Mouse (Mus musculus): Measurements from ENCODE around the gene Slc35a1. TPM values are rescaled to one million over a fixed set of nuclear protein-coding genes. Genes with fewer than 3 reads are reported as not detected.
"Not testable (repeated sequence)": the region's sequence is repeated elsewhere in the genome, so short reads cannot be mapped to it uniquely, and the experiment has no call there.

The Slc35a1 gene
- polyA plus RNA-seq (2016; fragmentation: Nextera tagmentation; extraction: Ambion mirVana) = 21.8 and 24.3 TPM in 2 replicates

- Histone ChIP-seq H3K27ac (peak within 1 kb of the TSS; percentile 90), H3K4me1 (peaks cover 21% of the 10 kb centered on the region), H3K4me2 (peak within 1 kb of the TSS; percentile 72), H3K27me3 (replicated peaks) (no peaks in the 10 kb centered on the region), H3K9ac (peak within 1 kb of the TSS; percentile 86), H3K4me3 (peak within 1 kb of the TSS; percentile 86), H3K36me3 (peaks cover 10% of the 10 kb centered on the region), H3K9me3 (replicated peaks) (no peaks in the 10 kb centered on the region)
- ATAC-seq = peak; percentile 93
- WGBS (ENCODE audit: insufficient replicate concordance) = under 1% methylated on average over 65 of the region's 65 CpGs
Observed at GRCm38 (mm10) chr4:34686874-34687567, at the start of gene Slc35a1. Gene Slc35a1, minus strand, starts transcription at chr4:34687438.

GRCm38 (mm10) chr4:34734461-34734860 lies 47.2 kb upstream of the Slc35a1 start:
- peaks cover 9% of the 10 kb centered on the region for H3K4me1 ChIP-seq
- no peaks in the 10 kb centered on the region for H3K36me3 ChIP-seq
- H3K4me2 ChIP-seq = no peak overlapping the region
- H3K27ac ChIP-seq = no peak overlapping the region
- 57% methylated on average over 3 of the region's 3 CpGs for WGBS (ENCODE audit: insufficient replicate concordance)
- no peak overlapping the region for H3K4me3 ChIP-seq
- H3K9me3 ChIP-seq (replicated peaks) = no peaks in the 10 kb centered on the region
- H3K9ac ChIP-seq = no peak overlapping the region
- peaks cover 8% of the 10 kb centered on the region for H3K27me3 ChIP-seq (replicated peaks)
- no peak for ATAC-seq

GRCm38 (mm10) chr4:34733415-34733814 lies 46.2 kb upstream of the Slc35a1 start:
- not testable (repeated sequence) for ATAC-seq

GRCm38 (mm10) chr4:34729851-34730341 lies 42.7 kb upstream of the Slc35a1 start, which contains the start of gene Cfap206:
Gene Cfap206, minus strand, starts transcription at chr4:34730206.
- Histone ChIP-seq H3K4me1 (peaks cover 10% of the 10 kb centered on the region), H3K27ac (no peak within 1 kb of the TSS), H3K4me2 (peak within 1 kb of the TSS; percentile 87), H3K36me3 (no peaks in the 10 kb centered on the region), H3K9ac (0 out of 2 replicates have a peak within 1 kb of the TSS, but pooled peaks have one; percentile 48), H3K27me3 (replicated peaks) (peaks cover 16% of the 10 kb centered on the region), H3K4me3 (peak within 1 kb of the TSS; percentile 57), H3K9me3 (replicated peaks) (no peaks in the 10 kb centered on the region)
- under 1% methylated on average over 38 of the region's 38 CpGs for WGBS (ENCODE audit: insufficient replicate concordance)
- peak; percentile 89 for ATAC-seq

More at GRCm38 (mm10) chr4:34733415-34733814, 46.2 kb upstream of the Slc35a1 start:
- not testable (repeated sequence) for H3K4me3 ChIP-seq; H3K27me3 ChIP-seq (replicated peaks); H3K4me1 ChIP-seq; H3K27ac ChIP-seq; H3K36me3 ChIP-seq; H3K4me2 ChIP-seq; H3K9ac ChIP-seq; H3K9me3 ChIP-seq (replicated peaks)
- WGBS (ENCODE audit: insufficient replicate concordance) = 12% methylated on average over 2 of the region's 2 CpGs

GRCm38 (mm10) chr4:34725710-34726109 lies 38.5 kb upstream of the Slc35a1 start:
- H3K4me1 ChIP-seq; H3K4me3 ChIP-seq; H3K9me3 ChIP-seq (replicated peaks); H3K9ac ChIP-seq; H3K4me2 ChIP-seq; ATAC-seq; H3K27ac ChIP-seq; H3K36me3 ChIP-seq: not testable (repeated sequence)
- WGBS (ENCODE audit: insufficient replicate concordance) = 63% methylated on average over 3 of the region's 3 CpGs
- H3K27me3 ChIP-seq (replicated peaks) = peaks cover 16% of the 10 kb centered on the region

DNA sequence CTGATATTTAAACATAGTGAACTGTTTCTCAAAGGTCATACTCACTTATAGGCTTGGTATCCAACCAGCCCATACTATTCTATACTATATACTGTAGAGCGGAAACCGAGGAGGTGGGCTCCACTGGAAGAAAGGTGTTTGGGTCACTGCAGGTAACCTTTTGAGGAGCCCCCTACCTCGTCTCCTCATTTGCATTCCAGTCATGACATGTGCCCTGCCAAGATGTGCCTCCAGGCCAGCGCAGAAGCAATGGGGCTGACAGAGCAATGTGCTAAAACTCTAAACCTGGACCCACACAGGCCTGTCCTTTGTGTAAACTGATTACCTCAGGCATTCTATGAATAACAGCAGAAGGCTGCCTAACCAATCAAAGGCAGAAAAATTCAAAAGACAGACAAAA lies 37.1 kb upstream of the Slc35a1 start:
- Histone ChIP-seq H3K9me3 (replicated peaks) (peaks cover 10% of the 10 kb centered on the region), H3K27me3 (replicated peaks) (peaks cover 8% of the 10 kb centered on the region; the same call in 1 of the 2 replicates)
- ATAC-seq = no peak

DNA sequence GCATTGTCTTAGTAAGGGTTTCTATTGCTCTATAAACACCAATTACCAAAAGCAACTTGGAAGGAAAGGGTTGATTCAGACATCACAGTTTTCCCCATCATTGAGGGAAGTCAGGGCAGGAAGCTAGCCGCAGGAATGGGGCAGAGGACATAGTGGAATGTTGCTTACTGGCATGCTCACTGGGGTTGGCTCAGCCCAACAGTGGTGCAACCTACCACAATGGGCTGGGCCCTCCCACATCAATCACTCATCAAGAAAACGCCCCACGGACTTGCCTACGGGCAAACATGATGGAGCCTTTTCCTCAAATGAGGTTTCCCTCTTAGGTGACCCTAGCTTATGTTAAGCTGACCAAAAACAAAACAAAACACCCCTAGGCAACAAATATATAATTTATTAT lies 35.9 kb upstream of the Slc35a1 start:
- Histone ChIP-seq H3K4me3 (no peak overlapping the region), H3K9me3 (replicated peaks) (peaks cover 13% of the 10 kb centered on the region), H3K4me2 (no peak overlapping the region), H3K9ac (no peak overlapping the region), H3K36me3 (no peaks in the 10 kb centered on the region), H3K4me1 (no peaks in the 10 kb centered on the region), H3K27me3 (replicated peaks) (peaks cover 7% of the 10 kb centered on the region; the same call in 1 of the 2 replicates), H3K27ac (no peak overlapping the region)
- no peak for ATAC-seq
- 57% methylated on average over 4 of the region's 4 CpGs for WGBS (ENCODE audit: insufficient replicate concordance)

More for the DNA sequence above, 37.1 kb upstream of the Slc35a1 start:
- H3K4me3 ChIP-seq = no peak overlapping the region
- H3K4me1 ChIP-seq = no peaks in the 10 kb centered on the region
- 57% methylated on average over 4 of the region's 4 CpGs for WGBS (ENCODE audit: insufficient replicate concordance)
- no peak overlapping the region for H3K4me2 ChIP-seq
- no peak overlapping the region for H3K27ac ChIP-seq
- no peak overlapping the region for H3K9ac ChIP-seq
- no peaks in the 10 kb centered on the region for H3K36me3 ChIP-seq

- Histone ChIP-seq H3K4me3 (no peak overlapping the region), H3K4me1 (no peaks in the 10 kb centered on the region), H3K9me3 (replicated peaks) (peaks cover 13% of the 10 kb centered on the region), H3K4me2 (no peak overlapping the region), H3K27me3 (replicated peaks) (no peaks in the 10 kb centered on the region), H3K27ac (no peak overlapping the region), H3K36me3 (no peaks in the 10 kb centered on the region), H3K9ac (no peak overlapping the region)
- no peak for ATAC-seq
- WGBS (ENCODE audit: insufficient replicate concordance) = 73% methylated on average over 7 of the region's 7 CpGs
Observed at GRCm38 (mm10) chr4:34720127-34720895, 33.1 kb upstream of the Slc35a1 start.

- no peak overlapping the region for H3K4me3 ChIP-seq
- no peaks in the 10 kb centered on the region for H3K36me3 ChIP-seq
- no peak overlapping the region for H3K27ac ChIP-seq
- H3K4me2 ChIP-seq = no peak overlapping the region
- no peak overlapping the region for H3K9ac ChIP-seq
- no peak for ATAC-seq
- H3K4me1 ChIP-seq = no peaks in the 10 kb centered on the region
- WGBS (ENCODE audit: insufficient replicate concordance) = 89% methylated on average over 12 of the region's 12 CpGs
- no peaks in the 10 kb centered on the region for H3K27me3 ChIP-seq (replicated peaks)
- peaks cover 13% of the 10 kb centered on the region for H3K9me3 ChIP-seq (replicated peaks)
Observed at GRCm38 (mm10) chr4:34719421-34719820, 32.2 kb upstream of the Slc35a1 start.

DNA sequence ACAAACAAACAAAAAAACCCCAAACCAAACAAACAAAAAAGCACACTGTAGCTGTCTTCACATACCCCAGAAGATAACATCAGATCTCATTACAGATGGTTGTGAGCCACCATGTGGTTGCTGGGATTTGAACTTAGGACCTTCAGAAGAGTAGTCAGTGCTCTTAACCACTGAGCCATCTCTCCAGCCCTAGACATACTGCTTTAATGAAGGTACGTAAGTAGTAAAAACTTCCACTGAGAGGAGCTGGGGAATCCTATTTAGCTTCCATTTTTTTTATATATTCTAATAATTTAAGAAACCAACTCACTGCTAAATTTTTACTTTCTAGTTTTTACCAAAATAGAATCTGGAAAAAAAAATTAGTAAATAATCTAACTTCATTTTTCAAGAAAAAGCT lies 27.8 kb upstream of the Slc35a1 start:
- no peak for ATAC-seq
- peaks cover 7% of the 10 kb centered on the region for H3K9me3 ChIP-seq (replicated peaks)
- no peak overlapping the region for H3K4me3 ChIP-seq
- no peak overlapping the region for H3K9ac ChIP-seq
- no peak overlapping the region for H3K27ac ChIP-seq
- no peaks in the 10 kb centered on the region for H3K27me3 ChIP-seq (replicated peaks)
- no peak overlapping the region for H3K4me2 ChIP-seq
- WGBS (ENCODE audit: insufficient replicate concordance) = 76% methylated on average over 1 of the region's 1 CpGs
- no peaks in the 10 kb centered on the region for H3K36me3 ChIP-seq
- no peaks in the 10 kb centered on the region for H3K4me1 ChIP-seq

GRCm38 (mm10) chr4:34708127-34708526 lies 20.9 kb upstream of the Slc35a1 start:
- Histone ChIP-seq H3K9ac (no peak overlapping the region), H3K36me3 (no peaks in the 10 kb centered on the region), H3K4me2 (no peak overlapping the region), H3K27me3 (replicated peaks) (no peaks in the 10 kb centered on the region), H3K9me3 (replicated peaks) (no peaks in the 10 kb centered on the region), H3K4me3 (no peak overlapping the region), H3K27ac (no peak overlapping the region), H3K4me1 (no peaks in the 10 kb centered on the region)
- WGBS (ENCODE audit: insufficient replicate concordance) = 71% methylated on average over 3 of the region's 3 CpGs
- no peak for ATAC-seq

DNA sequence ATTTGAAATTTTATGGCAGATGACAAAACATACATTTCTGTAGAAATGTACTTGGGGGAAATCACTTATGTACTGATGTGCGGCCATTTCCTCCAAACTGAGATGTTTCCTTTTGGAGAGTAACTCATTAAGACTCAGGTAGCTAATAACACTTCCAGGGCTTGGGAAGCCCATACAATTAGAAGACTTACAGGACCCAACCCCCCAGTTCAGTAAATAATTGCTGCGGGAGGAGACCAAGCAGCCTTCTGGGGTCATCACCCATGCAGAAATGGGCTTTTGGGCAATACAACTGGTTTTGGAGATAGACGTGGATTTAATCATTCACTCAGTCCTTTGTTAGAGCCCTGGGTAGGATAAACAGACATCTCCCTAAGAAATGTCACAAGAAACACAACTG lies 20.0 kb upstream of the Slc35a1 start:
- Histone ChIP-seq H3K4me1 (no peaks in the 10 kb centered on the region), H3K4me3 (no peak overlapping the region), H3K9me3 (replicated peaks) (no peaks in the 10 kb centered on the region), H3K4me2 (no peak overlapping the region), H3K9ac (no peak overlapping the region), H3K27me3 (replicated peaks) (no peaks in the 10 kb centered on the region), H3K27ac (no peak overlapping the region), H3K36me3 (no peaks in the 10 kb centered on the region)
- ATAC-seq = no peak
- 59% methylated on average over 3 of the region's 3 CpGs for WGBS (ENCODE audit: insufficient replicate concordance)

Measured in liver, embryonic 12.5 days (tissue).